Mouse (Mus musculus) myocyte (in vitro differentiated cells): ENCODE results near the gene Msx2.

Experiments
- CEBPB ChIP-seq: IDR thresholded peaks from 2 replicates; pipeline ENCODE4 v1.6.1; 2011; ENCODE audit warnings: mild to moderate bottlenecking, moderate library complexity; ENCODE audit not compliant: poor library complexity, insufficient read depth, severe bottlenecking
- E2F4 ChIP-seq: IDR thresholded peaks from one replicate; pipeline ENCODE4 v1.6.1; 2011; ENCODE audit warnings: mild to moderate bottlenecking, control low read depth, moderate library complexity; ENCODE audit not compliant: insufficient read depth
- MAX ChIP-seq: IDR thresholded peaks from one replicate; pipeline ENCODE4 v1.6.1; 2011; ENCODE audit warnings: low read depth, mild to moderate bottlenecking, control low read depth
- MYOG ChIP-seq, 3 experiments: IDR thresholded peaks; one replicate each; pipeline ENCODE4 v1.6.1; 2011; ENCODE audit warnings: control low read depth in 2 of 3, low read depth in 2 of 3, mild to moderate bottlenecking in 2 of 3; ENCODE audit not compliant: insufficient read length in 2 of 3, control insufficient read depth in 1 of 3, insufficient read depth in 1 of 3
- POLR2A ChIP-seq: IDR thresholded peaks from one replicate; pipeline ENCODE4 v1.6.1; 2011; ENCODE audit warnings: low read depth, mild to moderate bottlenecking, control low read depth, moderate library complexity; ENCODE audit not compliant: insufficient read length
- REST ChIP-seq: IDR thresholded peaks from one replicate; pipeline ENCODE4 v1.6.1; 2011; ENCODE audit warnings: mild to moderate bottlenecking, control low read depth, moderate library complexity; ENCODE audit not compliant: insufficient read depth, insufficient read length
- SRF ChIP-seq: IDR thresholded peaks from one replicate; pipeline ENCODE4 v1.6.1; 2011; ENCODE audit warnings: low read depth; ENCODE audit not compliant: control insufficient read depth, insufficient read length
- TCF12 ChIP-seq: IDR thresholded peaks from one replicate; pipeline ENCODE4 v1.6.1; 2011; ENCODE audit warnings: mild to moderate bottlenecking, control low read depth; ENCODE audit not compliant: poor library complexity, insufficient read depth, severe bottlenecking
- TCF3 ChIP-seq: IDR thresholded peaks from one replicate; pipeline ENCODE4 v1.6.1; 2011; ENCODE audit warnings: low read depth, control low read depth; ENCODE audit not compliant: insufficient read length

DNA sequence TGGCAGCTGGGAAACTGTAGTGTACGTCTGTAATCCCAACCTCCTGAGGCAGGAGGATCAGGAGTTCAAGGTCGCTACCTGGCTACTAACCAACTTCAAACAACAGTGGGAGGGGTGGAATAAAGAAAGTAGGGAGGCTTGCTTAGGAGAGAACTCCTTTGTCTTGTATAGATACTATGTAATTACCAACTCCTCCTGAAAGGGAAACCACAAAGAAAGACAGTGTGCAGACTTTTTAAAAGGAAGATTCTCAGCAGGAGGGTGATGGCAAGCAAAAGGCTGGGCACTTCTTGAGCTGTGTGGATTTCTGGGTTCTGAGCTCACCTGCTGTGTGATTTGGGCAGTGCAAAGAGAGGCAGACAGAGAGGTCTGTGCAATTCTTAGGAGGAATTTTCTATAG lies 11.5 kb downstream of the Msx2 start:
- no peak for TF ChIP-seq E2F4
- TF ChIP-seq POLR2A: no peak
- TF ChIP-seq MYOG (IDR thresholded peaks at IDR 0.05; ENCODE audit: control insufficient read depth in 1 of 3, insufficient read depth in 1 of 3, insufficient read length in 2 of 3, low read depth in 2 of 3): no peak
- TF ChIP-seq TCF12: no peak
- TF ChIP-seq MAX: no peak
- TF ChIP-seq TCF3: no peak
- TF ChIP-seq SRF: no peak
- no peak for TF ChIP-seq CEBPB
- TF ChIP-seq REST: no peak
